Mouse (Mus musculus) retina, adult 2 months (tissue): ENCODE results near the gene Rad54l2.

Experiments
- DNase-seq: peaks from one replicate; pipeline ENCODE4 v3.0.0-alpha.2; 2012; ENCODE audit warnings: low read depth, low spot score

Gene Rad54l2

GRCm38 (mm10) chr9:106752135-106752534 lies 36.9 kb downstream of the Rad54l2 start:
- DNase-seq, result no peak

GRCm38 (mm10) chr9:106739962-106740361 lies 49.0 kb downstream of the Rad54l2 start:
- no peak for DNase-seq

GRCm38 (mm10) chr9:106739056-106739455 lies 49.9 kb downstream of the Rad54l2 start:
- DNase-seq, result no peak

- no peak for DNase-seq
Observed at GRCm38 (mm10) chr9:106738199-106738985, 50.6 kb downstream of the Rad54l2 start.

- no peak for DNase-seq
Observed at GRCm38 (mm10) chr9:106733690-106734089, 55.3 kb downstream of the Rad54l2 start.

GRCm38 (mm10) chr9:106729416-106729815 lies 59.6 kb downstream of the Rad54l2 start:
- no peak for DNase-seq

GRCm38 (mm10) chr9:106726891-106727290 lies 62.1 kb downstream of the Rad54l2 start:
- DNase-seq, result no peak

- DNase-seq, result no peak
Observed at GRCm38 (mm10) chr9:106725435-106725834, 63.6 kb downstream of the Rad54l2 start.

GRCm38 (mm10) chr9:106724864-106725263 lies 64.1 kb downstream of the Rad54l2 start:
- DNase-seq, result no peak

- DNase-seq, result no peak
Observed at GRCm38 (mm10) chr9:106716729-106717128, 72.3 kb downstream of the Rad54l2 start.

GRCm38 (mm10) chr9:106716232-106716631 lies 72.8 kb downstream of the Rad54l2 start:
- no peak for DNase-seq

GRCm38 (mm10) chr9:106712470-106712869 lies 76.5 kb downstream of the Rad54l2 start:
- no peak for DNase-seq

GRCm38 (mm10) chr9:106692973-106693481 lies 96.0 kb downstream of the Rad54l2 start:
- no peak for DNase-seq

GRCm38 (mm10) chr9:106688834-106689233 lies 100.2 kb downstream of the Rad54l2 start:
- peak; percentile 55 for DNase-seq

- peak; percentile 74 for DNase-seq
Observed at GRCm38 (mm10) chr9:106686983-106687650, 101.9 kb downstream of the Rad54l2 start.

- DNase-seq, result peak; percentile 71
Observed at GRCm38 (mm10) chr9:106685249-106686101, 103.5 kb downstream of the Rad54l2 start, which contains the start of gene Tex264. Tex264 (minus strand) TSS chr9:106685927.

- DNase-seq, result no peak
Observed at GRCm38 (mm10) chr9:106684918-106685248, 104.1 kb downstream of the Rad54l2 start.

GRCm38 (mm10) chr9:106684093-106684872 lies 104.7 kb downstream of the Rad54l2 start:
- DNase-seq, result no peak

GRCm38 (mm10) chr9:106681026-106681425 lies 108.0 kb downstream of the Rad54l2 start:
- DNase-seq, result no peak

GRCm38 (mm10) chr9:106678242-106678641 lies 110.8 kb downstream of the Rad54l2 start:
- no peak for DNase-seq

- DNase-seq, result no peak
Observed at GRCm38 (mm10) chr9:106677702-106678101, 111.3 kb downstream of the Rad54l2 start.
